Mouse (Mus musculus) liver, adult 2 months (tissue): ENCODE measurements around the gene Sys1. TPM values are rescaled to one million over a fixed set of nuclear protein-coding genes. Genes with fewer than 3 reads are reported as not detected.

ENCODE experiments used
- DNase-seq: peaks from one replicate; pipeline ENCODE4 v3.0.0-alpha.2; 2011; ENCODE audit warnings: low read depth, low spot score; ENCODE audit errors: extremely low read depth
- H3K27ac ChIP-seq: fragments of 200-500 bp; replicated peaks from 2 replicates; pipeline ENCODE4 v1.5.1; 2012; ENCODE audit warnings: low read depth, mild to moderate bottlenecking, control low read depth, inconsistent platforms, low read length; ENCODE audit not compliant: insufficient read depth
- H3K27me3 ChIP-seq: fragments of 200-500 bp; 2 replicates; pipeline ENCODE4 v1.6.1; 2012; ENCODE audit warnings: mild to moderate bottlenecking, moderate library complexity, low read length, inconsistent platforms; ENCODE audit not compliant: control insufficient read depth, insufficient read depth
- H3K36me3 ChIP-seq: fragments of 200-500 bp; 2 replicates; pipeline ENCODE4 v1.6.1; 2012; ENCODE audit warnings: low read length, inconsistent platforms; ENCODE audit not compliant: control insufficient read depth, insufficient read depth
- H3K4me1 ChIP-seq: fragments of 200-500 bp; 2 replicates; pipeline ENCODE4 v1.6.1; 2011; ENCODE audit warnings: low read length; ENCODE audit not compliant: control insufficient read depth, insufficient read depth
- H3K4me3 ChIP-seq: fragments of 200-500 bp; 2 replicates; pipeline ENCODE4 v1.5.1; 2011; ENCODE audit warnings: low read depth, mild to moderate bottlenecking, control low read depth, low read length, moderate library complexity; ENCODE audit not compliant: insufficient read depth
- H3K79me2 ChIP-seq: fragments of 200-500 bp; 2 replicates; pipeline ENCODE4 v1.6.1; 2012; ENCODE audit warnings: inconsistent platforms, mild to moderate bottlenecking, low read length, moderate library complexity; ENCODE audit not compliant: control insufficient read depth, insufficient read depth
- H3K9ac ChIP-seq: fragments of 200-500 bp; 2 replicates; pipeline ENCODE4 v1.6.1; 2012; ENCODE audit warnings: low read depth, mild to moderate bottlenecking, control low read depth, inconsistent platforms, low read length
- CTCF ChIP-seq: fragments of 200-500 bp; IDR thresholded peaks from 2 replicates; pipeline ENCODE4 v1.5.1; 2011; ENCODE audit warnings: low read depth, low read length, control low read depth
- POLR2A ChIP-seq: fragments of 200-500 bp; IDR thresholded peaks from 2 replicates; pipeline ENCODE4 v1.6.1; 2011; ENCODE audit warnings: low read length, control low read depth; ENCODE audit not compliant: insufficient read depth; ENCODE audit errors: extremely low read depth
- WGBS: fragments of 180-500 bp; shearing (Covaris S2); methylation state at CpG from one replicate; pipeline ENCODE4 v1.1.7; 2018; 5-methylcytosine and 5-hydroxymethylcytosine counted together
- polyA plus RNA-seq: library from polyadenylated mRNA; depleted of rRNA; stranded (reverse); fragments of >200 nt; gene quantifications from 2 replicates; pipeline ENCODE4 v1.2.3, GENCODE M21; 2012
- total RNA-seq: library from RNA; depleted of rRNA; stranded (reverse); fragments of >200 nt; gene quantifications from 2 replicates; pipeline ENCODE4 v1.2.3, GENCODE M21; 2014

The Sys1 gene
- total and polyA plus RNA-seq, 2 experiments = 33.7 to 145 TPM

GRCm38 (mm10) chr2:164444701-164445100 is 12.1 kb upstream of the Sys1 start:
- DNase-seq = peak; percentile 95
- Histone ChIP-seq H3K4me1 (peaks cover 15% of the 10 kb centered on the region), H3K27ac (peak overlapping the region; percentile 80), H3K79me2 (peaks cover 27% of the 10 kb centered on the region), H3K36me3 (peaks cover 8% of the 10 kb centered on the region; the same call in 1 of the 2 replicates), H3K27me3 (no peaks in the 10 kb centered on the region), H3K4me3 (no peak overlapping the region), H3K9ac (0 out of 2 replicates have a peak overlapping the region, but pooled peaks have one; percentile 37)
- no peak for TF ChIP-seq CTCF
- TF ChIP-seq POLR2A = no peak
- 18% methylated on average over 2 of the region's 2 CpGs for WGBS

- peaks cover 20% of the 10 kb centered on the region for H3K79me2 ChIP-seq
- TF ChIP-seq CTCF = no peak
- TF ChIP-seq POLR2A = no peak
- peaks cover 2% of the 10 kb centered on the region; the same call in 1 of the 2 replicates for H3K36me3 ChIP-seq
- H3K4me1 ChIP-seq = peaks cover 15% of the 10 kb centered on the region
- H3K4me3 ChIP-seq = no peak overlapping the region
- H3K27ac ChIP-seq = peak overlapping the region; percentile 81
- peak; percentile 99 for DNase-seq
- H3K27me3 ChIP-seq = no peaks in the 10 kb centered on the region
- WGBS = 32% methylated on average over 3 of the region's 3 CpGs
- H3K9ac ChIP-seq = no peak overlapping the region
Observed at GRCm38 (mm10) chr2:164445399-164446085, 11.2 kb upstream of the Sys1 start.

- Histone ChIP-seq H3K79me2 (peaks cover 18% of the 10 kb centered on the region), H3K36me3 (no peaks in the 10 kb centered on the region), H3K4me3 (no peak overlapping the region), H3K4me1 (peaks cover 15% of the 10 kb centered on the region), H3K9ac (no peak overlapping the region), H3K27ac (peak overlapping the region; percentile 86), H3K27me3 (no peaks in the 10 kb centered on the region)
- TF ChIP-seq CTCF = no peak
- TF ChIP-seq POLR2A = no peak
- WGBS = 20% methylated on average over 3 of the region's 3 CpGs
- DNase-seq = peak; percentile 86
Observed at GRCm38 (mm10) chr2:164446086-164446469, 10.7 kb upstream of the Sys1 start.

GRCm38 (mm10) chr2:164448140-164448539 is 8.6 kb upstream of the Sys1 start:
- H3K79me2 ChIP-seq = no peaks in the 10 kb centered on the region
- peaks cover 15% of the 10 kb centered on the region for H3K4me1 ChIP-seq
- H3K27ac ChIP-seq = peak overlapping the region; percentile 58
- H3K27me3 ChIP-seq = no peaks in the 10 kb centered on the region
- peak; percentile 82 for DNase-seq
- no peak for TF ChIP-seq CTCF
- no peak for TF ChIP-seq POLR2A
- H3K9ac ChIP-seq = no peak overlapping the region
- no peaks in the 10 kb centered on the region for H3K36me3 ChIP-seq
- H3K4me3 ChIP-seq = no peak overlapping the region
- 52% methylated on average over 1 of the region's 1 CpGs for WGBS

- 45% methylated on average over 5 of the region's 5 CpGs for WGBS
- DNase-seq = peak; percentile 34
- Histone ChIP-seq H3K4me3 (no peak overlapping the region), H3K9ac (no peak overlapping the region), H3K27me3 (no peaks in the 10 kb centered on the region), H3K36me3 (no peaks in the 10 kb centered on the region), H3K27ac (0 out of 2 replicates have a peak overlapping the region, but pooled peaks have one; percentile 18), H3K4me1 (peaks cover 16% of the 10 kb centered on the region), H3K79me2 (no peaks in the 10 kb centered on the region)
- TF ChIP-seq CTCF (no peak), POLR2A (no peak)
Observed at GRCm38 (mm10) chr2:164448921-164449320, 7.8 kb upstream of the Sys1 start.
